Mouse (Mus musculus): ENCODE results near the gene Psen2. TPM values are rescaled to one million over a fixed set of nuclear protein-coding genes. Genes with fewer than 3 reads are reported as not detected.

The Psen2 gene
- total RNA-seq, 2 experiments from 2014 or later = 23.1 to 24.0 TPM

DNA sequence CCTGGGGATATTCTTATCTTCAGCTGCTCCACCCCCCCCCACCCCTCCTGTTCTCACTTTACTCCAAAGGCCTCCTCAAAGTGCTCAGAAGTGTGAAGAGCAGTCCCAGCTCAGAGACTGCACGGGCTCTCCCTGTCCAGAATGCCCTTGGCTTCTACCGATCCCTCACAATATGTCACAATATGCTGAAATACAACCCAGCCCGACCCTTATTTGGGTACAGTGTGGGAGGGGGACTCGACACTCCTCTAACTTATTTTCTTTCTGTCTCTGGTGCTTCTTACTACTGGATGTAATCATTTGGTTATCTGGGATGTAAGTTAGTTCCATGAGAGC is 63.6 kb downstream of the Psen2 start:
- DNase-seq (ENCODE audit: low spot score in 2 of 2) = no peak

DNA sequence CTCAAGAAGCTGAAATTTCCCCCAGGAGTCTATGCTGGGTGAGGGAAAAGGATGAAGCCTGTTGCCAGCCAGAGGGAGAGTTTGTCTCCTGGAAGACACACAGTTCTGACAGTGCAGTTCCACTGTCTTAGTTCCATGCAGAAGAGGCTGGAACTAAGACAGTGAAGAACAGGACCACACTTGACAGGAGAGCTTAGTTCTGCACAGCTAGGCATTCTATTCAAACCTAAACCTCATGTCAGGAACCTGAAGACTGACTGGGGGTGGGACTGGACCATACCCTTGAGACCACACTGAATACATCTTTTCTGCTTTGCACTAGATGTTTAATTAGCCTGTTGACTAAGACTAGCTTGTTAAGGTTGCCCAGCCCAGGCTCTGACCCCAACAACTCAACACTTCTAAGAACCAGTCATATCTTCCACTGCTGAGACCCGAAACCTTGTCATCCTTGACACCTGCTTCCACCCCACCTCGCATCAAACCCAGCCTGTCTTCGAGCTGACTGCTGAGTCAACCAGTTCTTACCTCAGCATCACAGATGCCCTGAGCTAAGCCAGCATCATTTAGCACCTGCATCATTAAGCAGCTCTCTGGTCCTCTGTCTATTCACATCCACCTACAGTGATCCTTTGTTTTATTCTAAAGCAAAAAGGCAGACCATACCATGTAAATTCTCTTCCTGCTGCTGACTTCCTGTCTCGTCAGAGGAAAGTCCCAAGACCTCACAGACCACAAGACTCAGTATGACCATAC is 64.1 kb downstream of the Psen2 start, which contains the start of gene Coq8a:
TSS of gene Coq8a (minus strand) at position 644 of the 756 bp plus-strand sequence.
- no peak for DNase-seq (ENCODE audit: low spot score in 2 of 2)

GRCm38 (mm10) chr1:180197956-180198355 is 65.3 kb downstream of the Psen2 start:
- DNase-seq (ENCODE audit: low spot score in 2 of 2) = no peak

GRCm38 (mm10) chr1:180196508-180196907 is 66.7 kb downstream of the Psen2 start:
- no peak for DNase-seq (ENCODE audit: low spot score in 2 of 2)

- DNase-seq (ENCODE audit: low spot score in 2 of 2) = peak; percentile 95 to 96
Measured at GRCm38 (mm10) chr1:180195703-180196381, 67.4 kb downstream of the Psen2 start.

- peak; percentile 19 to 26 for DNase-seq (ENCODE audit: low spot score in 2 of 2)
Measured at GRCm38 (mm10) chr1:180194781-180195471, 68.3 kb downstream of the Psen2 start.

GRCm38 (mm10) chr1:180194048-180194447 is 69.2 kb downstream of the Psen2 start:
- no peak for DNase-seq (ENCODE audit: low spot score in 2 of 2)

DNA sequence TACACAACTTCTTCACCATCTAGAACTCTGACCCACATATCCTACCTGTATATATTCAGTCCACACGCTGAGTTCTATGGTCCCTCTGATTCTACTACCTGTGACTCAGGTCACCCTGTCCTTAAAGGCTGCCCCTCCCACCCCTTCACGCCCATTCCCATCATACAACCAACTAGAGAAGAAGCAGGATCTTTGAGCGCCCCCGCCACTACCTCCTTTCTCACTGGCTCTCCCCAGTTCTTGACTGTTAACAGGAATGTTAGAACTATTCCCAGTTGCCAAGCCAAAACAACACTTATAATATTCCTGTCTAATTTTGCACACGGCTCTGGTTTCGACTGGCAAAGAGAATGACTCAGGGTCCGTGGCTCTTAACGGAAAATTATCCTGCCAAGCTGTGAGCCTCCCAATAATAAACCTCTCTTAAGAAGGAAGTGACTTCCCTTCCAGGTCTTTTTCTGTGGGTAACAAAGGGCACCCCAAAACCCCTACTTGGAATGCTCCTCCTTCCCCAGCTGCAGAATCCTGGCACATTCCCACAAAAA is 69.8 kb downstream of the Psen2 start:
- no peak for DNase-seq (ENCODE audit: low spot score in 2 of 2)

DNA sequence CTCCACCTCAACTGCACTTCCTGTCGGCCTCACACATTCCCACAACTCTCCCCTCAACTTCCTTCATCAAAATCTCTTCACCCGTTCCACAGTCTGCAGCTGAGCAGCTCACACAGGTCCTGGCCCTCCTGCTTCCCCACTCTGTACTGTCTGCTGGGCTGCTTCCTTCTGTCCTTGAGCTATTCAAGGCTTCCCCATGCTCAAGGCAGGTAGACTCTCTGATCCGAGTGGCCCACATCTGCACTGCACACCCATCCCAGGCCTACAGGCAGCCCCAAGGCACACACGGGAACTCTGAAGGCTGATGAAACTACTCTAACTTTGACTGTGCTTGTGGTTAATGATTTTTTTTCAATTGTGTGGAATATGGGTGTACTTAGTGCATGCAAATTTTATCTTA is 70.4 kb downstream of the Psen2 start:
- DNase-seq (ENCODE audit: low spot score in 2 of 2) = no peak

DNA sequence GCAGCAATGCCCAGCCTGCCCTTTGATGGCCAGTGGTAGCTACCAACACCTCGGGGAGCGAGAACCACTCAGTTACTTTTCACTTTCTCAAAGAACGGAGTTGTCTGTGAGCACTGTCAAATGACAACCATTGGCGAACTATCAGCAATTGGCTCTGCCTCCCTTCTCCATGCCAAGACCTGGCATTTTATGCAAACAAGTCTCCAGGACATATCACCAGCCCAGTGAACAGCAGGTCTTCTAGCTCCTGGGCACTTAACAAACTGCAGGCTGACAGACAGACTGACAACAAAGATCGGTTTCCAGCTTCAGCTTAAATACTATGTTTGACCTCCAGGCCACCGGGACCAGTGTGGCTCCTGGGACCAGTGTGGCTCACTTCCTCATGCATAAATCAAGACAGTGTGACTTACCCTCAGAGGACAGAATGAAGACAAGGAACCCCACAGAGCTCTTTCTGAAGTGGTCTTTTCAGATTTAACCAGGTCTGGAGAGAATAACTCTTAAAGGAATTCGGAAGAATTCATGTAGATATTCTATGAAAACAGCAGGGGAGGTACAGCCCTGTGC is 71.5 kb downstream of the Psen2 start:
- DNase-seq (ENCODE audit: low spot score in 2 of 2) = no peak

- no peak for DNase-seq (ENCODE audit: low spot score in 2 of 2)
Measured at GRCm38 (mm10) chr1:180191112-180191511, 72.1 kb downstream of the Psen2 start.

GRCm38 (mm10) chr1:180188951-180189350 is 74.3 kb downstream of the Psen2 start:
- DNase-seq (ENCODE audit: low spot score in 2 of 2) = no peak

- no peak for DNase-seq (ENCODE audit: low spot score in 2 of 2)
Measured at GRCm38 (mm10) chr1:180186371-180186770, 76.9 kb downstream of the Psen2 start.

- no peak for DNase-seq (ENCODE audit: low spot score in 2 of 2)
Measured at GRCm38 (mm10) chr1:180185877-180186276, 77.4 kb downstream of the Psen2 start.

DNA sequence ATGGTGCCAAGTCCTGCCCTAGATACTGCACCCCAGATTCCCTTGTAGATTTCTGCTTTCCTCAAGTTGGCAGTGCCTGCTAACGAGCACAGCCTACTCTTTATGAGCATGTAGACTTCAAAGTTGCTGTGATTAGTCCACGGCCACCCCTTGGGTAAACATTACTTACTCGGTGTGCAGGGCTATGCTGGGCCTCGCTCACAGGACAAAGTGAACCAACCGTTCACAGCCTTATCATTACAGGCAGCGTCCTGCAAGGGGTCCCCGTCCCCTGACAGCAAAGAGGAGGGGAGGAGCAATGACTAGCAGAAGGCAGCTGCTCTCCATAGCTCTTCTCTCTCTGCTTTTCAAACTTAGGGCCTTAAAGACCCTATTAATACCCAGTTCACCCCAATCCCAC is 78.5 kb downstream of the Psen2 start:
- no peak for DNase-seq (ENCODE audit: low spot score in 2 of 2)

GRCm38 (mm10) chr1:180183525-180184159 is 79.6 kb downstream of the Psen2 start:
- DNase-seq (ENCODE audit: low spot score in 2 of 2) = no peak

GRCm38 (mm10) chr1:180182731-180183130 is 80.5 kb downstream of the Psen2 start:
- no peak for DNase-seq (ENCODE audit: low spot score in 2 of 2)

GRCm38 (mm10) chr1:180181966-180182319 is 81.3 kb downstream of the Psen2 start:
- DNase-seq (ENCODE audit: low spot score in 2 of 2) = no peak

GRCm38 (mm10) chr1:180181304-180181965 is 81.8 kb downstream of the Psen2 start:
- no peak for DNase-seq (ENCODE audit: low spot score in 2 of 2)

- DNase-seq (ENCODE audit: low spot score in 2 of 2) = no peak
Measured at GRCm38 (mm10) chr1:180179840-180180239, 83.4 kb downstream of the Psen2 start.

DNA sequence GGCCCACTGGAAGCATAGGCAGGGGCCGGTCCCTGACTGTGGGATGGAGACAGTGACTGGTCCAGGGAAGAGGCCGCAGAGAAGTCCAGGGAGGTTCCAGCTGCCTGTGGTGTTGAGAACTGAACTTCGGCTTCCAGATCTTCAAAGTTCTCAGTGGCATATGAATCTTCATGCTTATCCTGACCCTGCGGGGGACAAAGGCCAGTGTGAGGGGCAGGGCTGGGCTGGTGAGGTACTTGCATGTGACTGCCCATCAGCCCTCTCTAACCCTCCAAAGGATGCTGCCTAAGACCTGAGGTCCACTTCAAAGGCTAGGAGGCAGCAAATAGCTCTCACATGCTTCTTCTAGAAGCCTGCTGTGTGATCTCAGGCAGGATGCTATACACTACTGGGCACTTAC is 84.1 kb downstream of the Psen2 start:
- no peak for DNase-seq (ENCODE audit: low spot score in 2 of 2)

Data from layer of hippocampus, postnatal 10 days (tissue).